Mouse (Mus musculus): ENCODE results near the gene Lgmn.

Lgmn gene

GRCm38 (mm10) chr12:102430228-102430627 is 9.4 kb downstream of the Lgmn start:
- DNase-seq: no peak

DNA sequence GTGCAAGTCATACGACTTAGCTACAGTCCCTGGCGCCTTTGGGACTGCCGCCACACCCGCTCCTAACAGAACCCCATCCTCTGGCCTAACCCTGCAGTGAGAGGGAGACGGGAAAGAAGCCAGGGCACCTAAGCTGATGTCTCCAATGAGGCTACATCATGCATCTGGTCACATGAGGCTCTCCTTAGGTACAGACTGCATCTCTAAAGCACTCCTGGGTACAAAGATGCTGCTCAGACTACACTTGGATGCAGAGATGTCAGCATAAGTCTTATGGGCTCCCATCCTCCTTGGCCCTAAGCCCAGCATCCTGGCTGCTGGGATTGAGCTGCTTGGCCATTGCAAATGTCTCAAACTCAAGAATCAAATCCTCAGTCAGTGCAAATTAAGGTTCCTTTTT is 10.0 kb downstream of the Lgmn start:
- no peak for DNase-seq

GRCm38 (mm10) chr12:102426285-102426684 is 13.3 kb downstream of the Lgmn start:
- DNase-seq: no peak

- no peak for DNase-seq
Measured at GRCm38 (mm10) chr12:102425048-102425578, 14.5 kb downstream of the Lgmn start.

DNA sequence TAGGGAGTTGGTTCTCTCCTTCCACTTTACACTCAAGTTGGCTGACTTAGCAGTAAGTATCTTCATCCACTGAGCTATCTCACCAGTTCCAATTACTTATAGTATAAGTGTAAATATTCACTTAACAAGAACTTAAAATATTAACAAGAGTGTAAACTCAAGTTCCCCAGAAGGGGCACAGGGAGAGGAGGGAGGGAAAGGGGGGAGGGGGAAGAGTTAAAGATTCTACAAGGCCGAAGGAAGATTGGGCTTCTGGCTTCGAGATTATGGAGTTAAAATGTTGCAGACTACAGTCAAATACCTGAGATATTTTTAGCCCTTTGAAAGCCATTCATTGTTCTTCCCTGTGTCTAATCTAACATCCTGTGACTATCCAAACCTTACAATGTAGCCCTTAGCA is 15.2 kb downstream of the Lgmn start:
- no peak for DNase-seq

DNA sequence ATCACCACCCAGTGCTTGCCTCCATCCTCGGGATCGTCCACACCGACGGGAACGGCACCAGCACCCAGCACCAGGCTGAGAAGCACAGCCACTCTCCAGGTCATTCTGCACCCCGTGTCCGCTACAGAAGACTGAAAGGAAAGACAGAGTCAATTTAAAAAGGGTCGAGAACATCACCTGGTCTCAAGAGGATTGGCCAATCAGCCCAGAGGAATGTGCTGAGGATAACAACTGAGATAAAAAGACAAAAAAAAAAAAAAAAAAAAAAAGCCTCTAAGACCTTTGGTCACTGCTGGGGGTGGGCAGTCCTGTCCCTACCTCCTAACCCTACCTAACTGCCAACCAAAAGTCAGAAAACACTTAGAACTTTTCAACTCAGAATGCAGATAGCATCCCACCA is 16.0 kb downstream of the Lgmn start:
- DNase-seq: no peak

DNA sequence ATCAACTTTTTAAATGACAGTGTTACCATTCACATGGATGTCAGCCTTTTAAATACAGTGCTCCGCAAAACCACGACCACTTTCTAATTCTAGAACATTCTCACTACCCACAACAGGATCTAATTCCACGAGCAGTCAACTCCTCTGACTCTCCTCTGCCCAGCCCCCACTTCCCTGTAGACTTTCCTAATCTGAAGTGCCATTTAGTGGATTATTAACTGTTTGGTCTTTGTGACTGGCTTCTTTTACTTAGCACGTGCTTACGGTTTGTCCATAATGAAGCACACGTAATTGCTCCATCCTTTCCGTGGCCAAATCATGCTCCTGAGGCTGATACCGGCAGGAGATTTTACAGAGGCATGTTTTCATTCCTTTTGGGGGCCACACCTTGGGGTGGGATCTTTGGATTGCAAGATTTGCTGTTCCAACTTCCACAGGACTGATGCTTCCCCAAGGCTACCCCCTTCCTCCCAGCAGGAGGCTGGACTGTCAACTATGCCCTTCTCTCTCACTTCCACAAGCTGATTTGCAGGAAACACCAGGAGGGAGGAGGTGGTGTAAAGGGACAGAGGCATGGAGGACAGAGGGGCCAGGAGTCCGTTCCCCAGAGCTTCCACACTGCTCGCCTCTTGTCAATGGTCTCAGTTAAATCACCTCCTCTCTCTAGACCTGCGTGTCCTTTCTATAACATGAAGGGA is 16.8 kb downstream of the Lgmn start:
- DNase-seq: no peak

DNA sequence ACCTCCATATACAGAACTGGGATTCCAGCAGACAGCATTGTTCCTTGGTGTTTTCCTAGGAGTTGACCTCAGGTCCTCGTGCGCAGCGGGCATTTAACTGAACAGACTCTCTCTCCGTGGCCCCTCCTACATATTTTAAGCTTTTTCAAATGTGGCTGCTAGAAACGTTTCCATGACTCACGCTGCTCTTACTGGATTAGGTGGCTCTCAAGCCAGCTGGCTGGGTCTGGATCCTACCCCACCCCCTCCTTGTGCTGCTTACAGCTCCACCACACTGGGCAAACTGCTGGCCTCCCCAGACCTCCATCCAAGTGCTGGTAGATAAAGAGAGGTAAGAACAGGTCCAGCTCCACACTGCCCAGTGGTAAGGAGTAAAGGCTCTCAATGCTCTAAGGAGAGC is 17.5 kb downstream of the Lgmn start:
- peak; percentile 24 to 26 for DNase-seq

- DNase-seq: no peak
Measured at GRCm38 (mm10) chr12:102420168-102420890, 19.3 kb downstream of the Lgmn start.

DNA sequence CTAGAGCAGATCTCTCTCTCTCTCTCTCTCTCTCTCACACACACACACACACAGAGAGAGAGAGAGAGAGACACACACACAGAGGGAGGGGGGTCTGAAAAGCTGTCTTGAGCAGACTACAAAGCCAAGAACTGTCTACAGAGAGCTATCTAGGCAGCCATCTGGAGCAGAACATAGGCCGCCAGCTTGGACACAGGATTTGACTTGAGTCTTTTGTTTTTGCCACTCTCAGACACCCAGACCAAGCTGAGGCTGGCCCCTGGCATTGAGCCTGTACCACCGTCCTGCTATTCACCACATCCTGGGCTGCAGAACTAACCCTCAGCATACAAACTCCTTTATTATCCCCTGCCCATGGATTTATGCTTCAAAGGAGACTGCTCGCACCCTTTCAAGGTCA is 20.1 kb downstream of the Lgmn start:
- DNase-seq: peak; percentile 48 to 57

- DNase-seq: no peak
Measured at GRCm38 (mm10) chr12:102417701-102418100, 21.9 kb downstream of the Lgmn start.

- DNase-seq: no peak
Measured at GRCm38 (mm10) chr12:102416955-102417510, 22.6 kb downstream of the Lgmn start.

DNA sequence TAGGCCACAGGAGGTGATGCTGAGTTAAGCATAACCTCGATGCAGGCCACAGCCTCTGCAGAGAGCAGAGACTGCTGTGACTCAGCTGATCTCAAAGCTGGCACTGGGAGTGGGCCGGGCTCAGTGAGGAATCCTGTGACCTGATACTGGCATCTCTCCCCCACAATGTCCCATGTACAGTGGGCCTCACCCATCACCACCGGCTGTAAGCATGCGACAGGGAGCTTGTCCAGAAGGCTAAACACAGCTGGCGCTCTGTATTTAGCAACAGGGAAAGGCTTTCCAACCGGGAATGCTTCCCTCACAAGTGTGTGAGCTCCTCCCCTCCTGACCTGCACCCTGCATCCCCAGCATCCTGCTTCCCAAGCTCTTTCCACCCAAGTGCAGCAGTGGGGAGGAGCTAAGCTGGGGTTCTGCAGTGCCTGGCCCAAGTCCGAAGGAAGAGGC is 23.2 kb downstream of the Lgmn start:
- peak; percentile 24 to 26 for DNase-seq

- peak in 1 of 2 experiments; percentile 23 for DNase-seq
Measured at GRCm38 (mm10) chr12:102414686-102415085, 24.9 kb downstream of the Lgmn start.

DNA sequence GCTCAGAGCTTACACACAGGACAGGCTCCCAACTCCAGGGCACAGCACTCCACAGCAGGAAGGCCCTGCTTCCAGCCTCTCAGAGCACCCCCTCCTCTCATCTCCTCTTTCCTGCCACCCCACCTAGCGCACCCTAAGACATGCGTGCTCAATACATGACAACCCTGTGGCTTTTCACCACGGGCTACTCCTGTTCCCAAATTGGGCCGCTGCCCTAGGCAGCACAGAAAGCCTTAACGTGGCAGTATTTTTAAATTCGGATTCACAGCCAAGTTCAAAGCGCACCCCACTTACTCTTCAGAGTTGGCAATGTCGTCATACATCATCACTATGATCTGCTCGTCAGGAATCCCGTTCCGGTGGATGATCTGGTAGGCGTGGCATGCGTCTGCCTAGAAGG is 26.4 kb downstream of the Lgmn start:
- DNase-seq: no peak

DNA sequence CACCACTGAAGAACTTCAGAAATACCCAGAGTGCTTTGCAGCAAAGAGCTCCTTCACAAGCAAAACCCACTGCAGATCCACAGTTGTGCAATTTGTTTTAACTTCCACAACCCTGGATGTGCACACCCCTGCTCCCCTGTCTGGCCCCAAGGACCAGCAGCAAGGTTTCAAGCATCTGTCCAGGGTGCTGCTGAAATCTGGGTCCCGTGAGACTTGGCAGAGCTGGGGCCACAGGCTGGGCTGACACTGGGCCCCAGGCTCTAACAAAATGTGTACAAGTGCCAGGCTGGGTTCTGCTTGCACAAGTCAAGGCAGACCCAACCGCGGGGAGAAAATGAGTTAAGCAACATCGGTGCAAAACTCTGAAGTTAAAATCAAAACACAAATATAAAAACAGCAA is 41.0 kb downstream of the Lgmn start:
- DNase-seq: no peak

DNA sequence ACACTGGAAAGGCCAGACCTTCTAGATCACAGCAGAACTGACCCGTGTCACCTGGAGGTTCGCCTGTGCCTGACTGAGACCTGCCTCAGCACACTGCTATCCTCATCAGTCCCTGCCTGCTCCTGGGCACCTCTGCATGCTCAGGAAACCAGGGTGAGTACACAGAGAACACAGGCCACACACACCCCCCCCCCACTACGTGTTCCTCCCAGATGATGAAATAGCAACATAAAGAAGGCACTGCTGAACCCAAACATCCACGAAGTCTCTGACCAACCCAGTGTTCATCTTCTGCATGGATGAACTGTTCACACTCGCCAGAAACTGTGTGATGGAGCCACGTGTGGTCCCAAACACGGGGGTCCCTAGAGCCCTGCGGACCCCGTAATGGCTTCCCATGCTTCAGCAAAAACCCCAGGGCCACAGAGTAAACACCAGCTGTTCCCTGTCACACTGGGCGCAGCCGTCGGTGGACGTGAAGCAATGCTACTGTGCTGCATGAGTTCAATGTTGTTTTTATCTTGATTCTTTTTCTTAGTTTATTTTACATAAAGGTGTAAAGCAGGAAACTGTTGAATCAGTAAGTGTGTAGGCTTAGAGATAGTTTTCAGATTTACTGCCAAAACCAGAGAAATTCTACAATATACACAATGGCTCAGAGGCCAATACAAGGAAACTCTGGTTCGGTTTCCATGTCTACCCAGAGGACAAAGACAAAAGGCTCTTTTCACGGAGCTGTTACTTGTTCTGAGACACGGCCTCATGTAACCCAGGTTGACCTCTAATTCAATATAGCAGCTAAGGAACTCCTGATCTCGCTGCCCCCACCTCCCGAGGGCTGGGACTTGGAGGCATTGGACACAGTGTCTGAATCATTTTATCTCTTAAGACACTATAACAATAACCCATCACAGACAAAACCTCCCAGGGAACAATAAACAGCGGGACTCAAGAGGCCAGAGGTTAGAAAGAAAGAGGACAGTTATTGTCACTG is 43.3 kb downstream of the Lgmn start:
- DNase-seq: no peak

DNA sequence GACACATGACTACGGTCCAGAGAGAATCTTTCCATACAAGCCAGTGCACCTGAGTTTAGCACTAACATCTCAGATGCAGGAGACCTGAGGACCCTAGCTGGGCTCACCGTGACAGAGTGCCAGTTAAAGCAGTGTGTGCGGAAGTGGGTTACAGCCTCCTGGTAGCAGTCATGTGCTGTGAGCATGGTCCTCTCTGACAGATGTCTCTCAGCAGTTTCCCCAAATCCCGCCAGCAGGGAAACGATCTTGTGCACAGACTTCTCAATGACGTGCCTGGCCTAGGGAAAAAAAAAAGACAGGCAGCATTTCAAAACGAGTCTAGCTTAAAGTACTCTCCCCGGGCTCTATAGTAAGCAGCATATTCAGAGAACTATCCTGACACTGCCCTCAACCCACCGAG is 44.1 kb downstream of the Lgmn start:
- peak; percentile 25 to 27 for DNase-seq

DNA sequence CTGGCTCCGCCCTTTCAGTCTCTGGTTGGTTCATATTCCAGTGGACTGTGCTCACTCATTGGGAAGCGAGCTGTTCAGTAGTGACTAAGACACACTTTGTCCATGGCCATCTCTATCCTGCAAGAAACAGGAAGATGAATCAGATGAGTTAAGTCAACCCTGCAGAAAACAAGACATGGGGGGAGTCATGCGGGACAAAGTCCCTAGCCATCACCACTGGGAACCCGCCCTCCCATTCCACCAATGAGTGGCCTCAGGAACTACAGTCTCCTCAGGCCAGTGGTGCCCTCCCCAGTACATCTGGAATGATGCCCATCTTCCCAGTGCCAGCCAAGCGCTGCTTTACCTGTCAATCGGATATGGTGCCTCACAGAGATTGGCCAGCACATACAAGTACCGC is 45.1 kb downstream of the Lgmn start:
- DNase-seq: no peak

DNA sequence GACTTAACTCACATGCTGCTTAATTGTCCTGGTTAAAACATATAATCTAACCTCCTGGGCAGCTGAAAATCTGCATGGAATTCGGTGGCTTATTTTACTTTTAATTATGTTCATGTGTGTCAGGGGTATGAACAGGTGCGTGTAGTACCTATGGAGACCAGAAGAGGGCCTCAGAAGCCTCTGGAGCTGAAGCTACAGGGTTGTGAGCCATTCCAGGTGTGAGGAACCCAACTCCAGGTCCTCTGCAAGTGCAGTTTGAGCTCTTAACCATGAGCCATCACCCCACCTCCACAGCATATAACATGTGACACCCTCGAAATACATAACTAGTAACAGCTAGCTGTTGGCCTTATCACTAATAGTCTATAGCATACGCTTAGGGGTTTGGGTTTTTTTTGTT is 47.6 kb downstream of the Lgmn start:
- peak; percentile 18 to 33 for DNase-seq

DNA sequence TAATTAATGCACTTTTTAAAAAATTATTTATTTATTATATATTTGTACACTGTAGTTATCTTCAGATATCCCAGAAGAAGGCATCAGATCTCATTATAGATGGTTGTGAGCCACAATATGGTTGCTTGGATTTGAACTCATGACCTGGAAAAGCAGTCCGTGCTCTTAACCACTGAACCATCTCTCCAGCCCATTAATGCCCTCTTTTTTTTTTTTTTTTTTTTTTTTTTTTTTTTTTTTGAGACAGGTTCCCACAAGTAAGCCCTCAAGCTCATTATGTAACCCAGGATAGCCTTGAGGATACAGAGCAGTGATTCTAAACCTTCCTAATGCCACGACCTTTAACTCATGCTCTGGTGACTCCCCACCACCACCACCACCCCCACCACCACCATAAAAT is 48.5 kb downstream of the Lgmn start:
- DNase-seq: no peak

GRCm38 (mm10) chr12:102390042-102390441 is 49.6 kb downstream of the Lgmn start:
- DNase-seq: no peak
